Comparison of ENCODE assay signal across 10 mouse cellular contexts in the genomic region with DNA sequence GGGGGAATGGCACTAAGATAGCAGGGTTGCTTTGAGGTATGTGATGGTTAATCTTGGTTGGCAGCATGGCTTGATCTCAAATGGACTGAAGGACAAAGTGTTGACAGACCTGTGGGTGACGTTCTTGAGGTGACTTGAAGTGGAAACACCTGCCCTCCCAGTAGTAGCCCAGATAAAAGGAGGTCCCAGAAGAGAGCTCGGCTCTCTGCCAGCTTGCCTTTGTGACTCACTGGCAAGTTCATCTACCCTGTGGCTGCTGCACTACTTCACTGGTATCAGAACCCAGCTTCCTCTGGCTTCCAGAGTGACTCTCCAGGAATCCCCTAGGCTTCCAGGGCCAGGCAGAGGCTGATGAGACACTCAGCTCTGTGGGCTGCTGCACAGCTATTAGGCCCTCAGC.
DNase-seq lines count a peak whose midpoint lies in the region; ATAC-seq and TF ChIP-seq lines count a peak whose summit lies in the region.
"Had no signal": no experiment of that assay in that cellular context is flagged by ENCODE, and none has a peak within 500 bp of the region (broad histone marks: within the 10 kb centered on the region; RNA-seq: fewer than 3 reads in every experiment).

No protein-coding gene starts in this region.

- H3K9me3 ChIP-seq in hindbrain, embryonic 12.5 days (replicated peaks) = no peaks in the 10 kb centered on the region
- no peaks in the 10 kb centered on the region for H3K9me3 ChIP-seq in hindbrain, embryonic 11.5 days (ENCODE audit: control insufficient read depth, low read length)
- H3K9me3 ChIP-seq in lung, postnatal 0 days (ENCODE audit: low read length) = no peaks in the 10 kb centered on the region

- TF ChIP-seq EP300 in lung, postnatal 0 days (IDR thresholded peaks at IDR 0.05) = no peak

- no peak overlapping the region for H3ac ChIP-seq in C2C12 (ENCODE audit: control insufficient read depth, insufficient read length, low read depth)

- no peak overlapping the region for H3K4me3 ChIP-seq in hindbrain, embryonic 12.5 days
- H3K4me3 ChIP-seq in hindbrain, embryonic 11.5 days (ENCODE audit: low read depth, low read length) = no peak overlapping the region
- no peak overlapping the region for H3K4me3 ChIP-seq in C2C12 (ENCODE audit: insufficient read depth, poor library complexity, severe bottlenecking)
- H3K4me3 ChIP-seq in lung, postnatal 0 days (ENCODE audit: low read depth, low read length) = no peak overlapping the region

- WGBS in hindbrain, embryonic 12.5 days = 90% methylated on average over 2 of the region's 2 CpGs
- WGBS in hindbrain, embryonic 11.5 days = 91% methylated on average over 2 of the region's 2 CpGs
- 15% methylated on average over 2 of the region's 2 CpGs for whole genome bisulfite sequencing in lung, postnatal 0 days

- ATAC-seq in hindbrain, embryonic 12.5 days (ENCODE audit: low FRiP score) = no peak
- no peak for ATAC-seq in hindbrain, embryonic 11.5 days (ENCODE audit: low FRiP score)
- ATAC-seq in lung, postnatal 0 days = peak; percentile 53

- H3K27ac ChIP-seq in hindbrain, embryonic 12.5 days = peak overlapping the region; percentile 14; the same call in 1 of the 2 replicates
- H3K27ac ChIP-seq in hindbrain, embryonic 11.5 days (ENCODE audit: low read depth, low read length) = no peak overlapping the region
- no peak overlapping the region for H3K27ac ChIP-seq in lung, postnatal 0 days (ENCODE audit: low read length)

- peaks cover 15% of the 10 kb centered on the region for H3K4me1 ChIP-seq in hindbrain, embryonic 12.5 days
- no peaks in the 10 kb centered on the region for H3K4me1 ChIP-seq in hindbrain, embryonic 11.5 days (replicated peaks; ENCODE audit: control insufficient read depth, insufficient read depth, low read length)
- 0 out of 2 replicates have a peak, but pooled peaks cover 4% of the 10 kb centered on the region for H3K4me1 ChIP-seq in lung, postnatal 0 days (ENCODE audit: insufficient read depth, low read depth, low read length)

- TF ChIP-seq CTCF in C2C12 (IDR thresholded peaks at IDR 0.05; ENCODE audit: control insufficient read depth, insufficient read depth, insufficient read length) = no peak
- TF ChIP-seq CTCF in lung, postnatal 0 days (IDR thresholded peaks at IDR 0.05) = no peak

- no peak overlapping the region for H3K4me2 ChIP-seq in hindbrain, embryonic 12.5 days (replicated peaks)
- no peak overlapping the region for H3K4me2 ChIP-seq in hindbrain, embryonic 11.5 days (replicated peaks; ENCODE audit: low read depth, low read length)
- H3K4me2 ChIP-seq in lung, postnatal 0 days (replicated peaks; ENCODE audit: low read depth, low read length) = no peak overlapping the region

- no peaks in the 10 kb centered on the region for H3K79me2 ChIP-seq in C2C12 (ENCODE audit: control insufficient read depth, insufficient read depth)

- H3K27me3 ChIP-seq in hindbrain, embryonic 12.5 days = no peaks in the 10 kb centered on the region
- H3K27me3 ChIP-seq in hindbrain, embryonic 11.5 days (ENCODE audit: control insufficient read depth, insufficient read depth, low read length) = no peaks in the 10 kb centered on the region
- no peaks in the 10 kb centered on the region for H3K27me3 ChIP-seq in C2C12 (ENCODE audit: control insufficient read depth, insufficient read depth, insufficient read length)
- H3K27me3 ChIP-seq in lung, postnatal 0 days (replicated peaks; ENCODE audit: insufficient read depth, low read length) = no peaks in the 10 kb centered on the region

- no peak overlapping the region for H3K9ac ChIP-seq in hindbrain, embryonic 12.5 days
- H3K9ac ChIP-seq in hindbrain, embryonic 11.5 days (ENCODE audit: low read depth, low read length) = no peak overlapping the region
- no peak overlapping the region for H3K9ac ChIP-seq in lung, postnatal 0 days (replicated peaks; ENCODE audit: low read depth)

- no peak for DNase-seq in hindbrain, embryonic 11.5 days (ENCODE audit: low spot score)
- DNase-seq in NIH3T3 (ENCODE audit: low read depth) = peak; percentile 73
- DNase-seq in lung, postnatal 0 days (ENCODE audit: low spot score) = peak; percentile 69
- DNase-seq in gastrocnemius, adult 8-10 months (ENCODE audit: low spot score in 2 of 2) = no peak
- DNase-seq in yolk sac, embryonic 10.5 days (ENCODE audit: low spot score) = no peak
- DNase-seq in retina, embryonic 14.5 days (ENCODE audit: low spot score) = no peak
- DNase-seq: kidney, adult 11 months; thymus, postnatal 14 days had no signal

- no peaks in the 10 kb centered on the region for H3K36me3 ChIP-seq in hindbrain, embryonic 12.5 days
- H3K36me3 ChIP-seq in hindbrain, embryonic 11.5 days (ENCODE audit: control insufficient read depth, insufficient read depth, low read length) = no peaks in the 10 kb centered on the region
- no peaks in the 10 kb centered on the region for H3K36me3 ChIP-seq in C2C12 (ENCODE audit: control insufficient read depth, insufficient read depth)
- no peaks in the 10 kb centered on the region for H3K36me3 ChIP-seq in lung, postnatal 0 days (ENCODE audit: insufficient read depth, low read length)

- no peaks in the 10 kb centered on the region for H3K79me3 ChIP-seq in C2C12 (ENCODE audit: low read depth)

TF ChIP-seq in C2C12, 6 proteins besides CTCF, POLR2A, EP300 and RAD21:
- TF ChIP-seq USF1 (IDR thresholded peaks at IDR 0.05; ENCODE audit: low read depth) (no peak), MYOD1 (IDR thresholded peaks at IDR 0.05; ENCODE audit: control insufficient read depth, insufficient read length, low read depth) (peak; percentile 43)

Comparison
In these comparisons a context has a peak if more than half of its experiments do, and no peak if none do; other contexts are left out.
1. DNase-seq: peak in NIH3T3 (single experiment) and lung, postnatal 0 days (single experiment); none in hindbrain, embryonic 11.5 days (single experiment), gastrocnemius, adult 8-10 months (0 of 2), yolk sac, embryonic 10.5 days (single experiment) and retina, embryonic 14.5 days (single experiment).